Mouse (Mus musculus) MEL (cell line): Measurements from ENCODE around the gene Ripply1.
"Not testable (repeated sequence)": the region's sequence is repeated elsewhere in the genome, so short reads cannot be mapped to it uniquely, and the experiment has no call there.

Experiments
- CTCF ChIP-seq, 3 experiments: IDR thresholded peaks in 2 of 3; conservative IDR thresholded peaks in 1 of 3; 2 replicates each; pipeline ENCODE4 v1.5.1; 2011 to 2012; ENCODE audit warnings: low read length in 3 of 3, low read depth in 2 of 3, mild to moderate bottlenecking in 2 of 3, improper control_type of control experiment in 1 of 3, inconsistent platforms in 1 of 3, mixed read lengths in 1 of 3, moderate library complexity in 1 of 3; ENCODE audit not compliant: control insufficient read depth in 1 of 3, insufficient read depth in 1 of 3, poor library complexity in 1 of 3, severe bottlenecking in 1 of 3
- EP300 ChIP-seq, 2 experiments: IDR thresholded peaks; 2 replicates each; pipeline ENCODE4 v1.6.1; 2011; ENCODE audit warnings: improper control_type of control experiment in 2 of 2, low read length in 2 of 2, low read depth in 1 of 2, mild to moderate bottlenecking in 1 of 2
- GATA1 ChIP-seq: IDR thresholded peaks from 2 replicates; pipeline ENCODE4 v1.6.1; 2011; ENCODE audit warnings: low read depth, low read length, improper control_type of control experiment
- HCFC1 ChIP-seq: IDR thresholded peaks from 2 replicates; pipeline ENCODE4 v1.6.1; 2012; ENCODE audit warnings: low read depth, mild to moderate bottlenecking, inconsistent platforms, low read length, improper control_type of control experiment, moderate library complexity
- MYB ChIP-seq: IDR thresholded peaks from 2 replicates; pipeline ENCODE4 v1.6.1; 2011; ENCODE audit warnings: mild to moderate bottlenecking, low read depth, low read length, improper control_type of control experiment
- NELFE ChIP-seq: IDR thresholded peaks from 2 replicates; pipeline ENCODE4 v1.6.1; 2011; ENCODE audit warnings: low read depth, low read length, improper control_type of control experiment
- POLR2A ChIP-seq, 2 experiments: IDR thresholded peaks; 2 replicates each; pipeline ENCODE4 v1.6.1; 2011 to 2012; ENCODE audit warnings: low read length in 2 of 2, mild to moderate bottlenecking in 2 of 2, control low read depth in 1 of 2, improper control_type of control experiment in 1 of 2, low read depth in 1 of 2, moderate library complexity in 1 of 2; ENCODE audit not compliant: control insufficient read depth in 1 of 2, insufficient read depth in 1 of 2, poor library complexity in 1 of 2
- RAD21 ChIP-seq: IDR thresholded peaks from 2 replicates; pipeline ENCODE4 v1.6.1; 2011; ENCODE audit warnings: mild to moderate bottlenecking, low read depth, low read length, improper control_type of control experiment
- SIN3A ChIP-seq: IDR thresholded peaks from 2 replicates; pipeline ENCODE4 v1.6.1; 2012; ENCODE audit warnings: low read length, improper control_type of control experiment, inconsistent platforms

DNA sequence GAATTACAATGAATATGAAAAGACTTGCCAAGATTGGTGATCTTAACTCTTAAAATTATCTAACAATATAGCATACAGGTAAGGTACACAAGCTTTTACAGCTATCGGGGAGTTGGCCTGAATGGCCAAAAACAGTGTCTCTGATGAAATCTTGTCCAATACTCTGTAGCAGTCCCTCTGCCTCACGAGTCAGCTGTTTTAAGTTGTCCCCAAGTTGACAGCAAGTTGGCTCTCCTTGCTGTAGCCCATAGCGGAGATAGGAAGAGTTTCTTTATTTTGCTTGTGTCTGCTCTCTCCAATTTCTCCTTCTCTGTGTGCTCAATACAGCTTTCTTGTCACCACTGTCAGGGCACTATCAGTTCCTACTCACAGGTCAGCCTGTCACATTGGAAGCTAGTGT lies 23.5 kb downstream of the Ripply1 start:
- TF ChIP-seq CTCF (IDR thresholded peaks at IDR 0.05 in 2 of 3, conservative IDR thresholded peaks at IDR 0.05 in 1 of 3; ENCODE audit: control insufficient read depth in 1 of 3, insufficient read depth in 1 of 3, low read depth in 2 of 3, low read length in 3 of 3, poor library complexity in 1 of 3, severe bottlenecking in 1 of 3); POLR2A (IDR thresholded peaks at IDR 0.05; ENCODE audit: control insufficient read depth in 1 of 2, insufficient read depth in 1 of 2, low read depth in 1 of 2, low read length in 2 of 2, poor library complexity in 1 of 2); NELFE; GATA1; MYB; SIN3A; HCFC1; EP300 (IDR thresholded peaks at IDR 0.05; ENCODE audit: low read depth in 1 of 2, low read length in 2 of 2); RAD21: not testable (repeated sequence)
